Mouse (Mus musculus): Measurements from ENCODE around the gene Gm11042. TPM values are rescaled to one million over a fixed set of nuclear protein-coding genes. Genes with fewer than 3 reads are reported as not detected.

Gm11042 gene
- polyA plus RNA-seq (2014; fragmentation: Nextera tagmentation; extraction: Ambion mirVana), result not detected in 2 replicates

GRCm38 (mm10) chr12:74316344-74316973 is at the start of gene Gm11042:
Gene Gm11042, minus strand, starts transcription at chr12:74316394.
- Histone ChIP-seq H3K4me3 (ENCODE audit: low read depth, low read length) (peak within 1 kb of the TSS; percentile 38), H3K36me3 (ENCODE audit: control insufficient read depth, insufficient read depth, low read length) (no peaks in the 10 kb centered on the region), H3K4me1 (ENCODE audit: control insufficient read depth, insufficient read depth, low read length) (no peaks in the 10 kb centered on the region), H3K9me3 (ENCODE audit: control insufficient read depth, low read length) (no peaks in the 10 kb centered on the region), H3K27me3 (ENCODE audit: control insufficient read depth, insufficient read depth, low read length) (no peaks in the 10 kb centered on the region), H3K4me2 (ENCODE audit: low read depth, severe bottlenecking) (peak within 1 kb of the TSS; percentile 50), H3K9ac (ENCODE audit: low read length) (peak within 1 kb of the TSS; percentile 24), H3K27ac (replicated peaks; ENCODE audit: low read depth, low read length) (no peak within 1 kb of the TSS)
- whole genome bisulfite sequencing, result 31% methylated on average over 18 of the region's 18 CpGs
- peak; percentile 45 for DNase-seq (ENCODE audit: low spot score)
- ATAC-seq (ENCODE audit: insufficient number of reproducible peaks, low FRiP score, low TSS enrichment, low read depth), result peak; percentile 55; the same call in 1 of the 2 replicates

- H3K27me3 ChIP-seq (ENCODE audit: control insufficient read depth, insufficient read depth, low read length), result no peaks in the 10 kb centered on the region
- no peak overlapping the region for H3K4me3 ChIP-seq (ENCODE audit: low read depth, low read length)
- H3K9me3 ChIP-seq (ENCODE audit: control insufficient read depth, low read length), result no peaks in the 10 kb centered on the region
- 85% methylated on average over 7 of the region's 7 CpGs for WGBS
- H3K4me1 ChIP-seq (ENCODE audit: control insufficient read depth, insufficient read depth, low read length), result 0 out of 2 replicates have a peak, but pooled peaks cover 8% of the 10 kb centered on the region
- H3K9ac ChIP-seq (ENCODE audit: low read length), result no peak overlapping the region
- no peaks in the 10 kb centered on the region for H3K36me3 ChIP-seq (ENCODE audit: control insufficient read depth, insufficient read depth, low read length)
- ATAC-seq (ENCODE audit: insufficient number of reproducible peaks, low FRiP score, low TSS enrichment, low read depth) (no peak), DNase-seq (ENCODE audit: low spot score) (no peak)
- H3K27ac ChIP-seq (replicated peaks; ENCODE audit: low read depth, low read length), result no peak overlapping the region
- no peak overlapping the region for H3K4me2 ChIP-seq (ENCODE audit: low read depth, severe bottlenecking)
Observed at GRCm38 (mm10) chr12:74364477-74364876, 48.3 kb upstream of the Gm11042 start.

- Histone ChIP-seq H3K36me3 (ENCODE audit: control insufficient read depth, insufficient read depth, low read length) (no peaks in the 10 kb centered on the region), H3K4me2 (ENCODE audit: low read depth, severe bottlenecking) (no peak overlapping the region), H3K9me3 (ENCODE audit: control insufficient read depth, low read length) (no peaks in the 10 kb centered on the region), H3K4me1 (ENCODE audit: control insufficient read depth, insufficient read depth, low read length) (0 out of 2 replicates have a peak, but pooled peaks cover 8% of the 10 kb centered on the region), H3K27ac (replicated peaks; ENCODE audit: low read depth, low read length) (no peak overlapping the region), H3K4me3 (ENCODE audit: low read depth, low read length) (no peak overlapping the region), H3K27me3 (ENCODE audit: control insufficient read depth, insufficient read depth, low read length) (no peaks in the 10 kb centered on the region), H3K9ac (ENCODE audit: low read length) (no peak overlapping the region)
- no peak for DNase-seq (ENCODE audit: low spot score)
- no peak for ATAC-seq (ENCODE audit: insufficient number of reproducible peaks, low FRiP score, low TSS enrichment, low read depth)
- 67% methylated on average over 6 of the region's 6 CpGs for WGBS
Observed at GRCm38 (mm10) chr12:74363076-74363475, 46.9 kb upstream of the Gm11042 start.

- H3K27ac ChIP-seq (replicated peaks; ENCODE audit: low read depth, low read length), result no peak overlapping the region
- no peaks in the 10 kb centered on the region for H3K36me3 ChIP-seq (ENCODE audit: control insufficient read depth, insufficient read depth, low read length)
- DNase-seq (ENCODE audit: low spot score) (no peak), ATAC-seq (ENCODE audit: insufficient number of reproducible peaks, low FRiP score, low TSS enrichment, low read depth) (peak; percentile 75; the same call in 1 of the 2 replicates)
- H3K4me1 ChIP-seq (ENCODE audit: control insufficient read depth, insufficient read depth, low read length), result 0 out of 2 replicates have a peak, but pooled peaks cover 8% of the 10 kb centered on the region
- H3K9me3 ChIP-seq (ENCODE audit: control insufficient read depth, low read length), result no peaks in the 10 kb centered on the region
- H3K27me3 ChIP-seq (ENCODE audit: control insufficient read depth, insufficient read depth, low read length), result no peaks in the 10 kb centered on the region
- H3K9ac ChIP-seq (ENCODE audit: low read length), result no peak overlapping the region
- no peak overlapping the region for H3K4me3 ChIP-seq (ENCODE audit: low read depth, low read length)
- WGBS, result 47% methylated on average over 2 of the region's 2 CpGs
- H3K4me2 ChIP-seq (ENCODE audit: low read depth, severe bottlenecking), result no peak overlapping the region
Observed at GRCm38 (mm10) chr12:74362453-74362852, 46.3 kb upstream of the Gm11042 start.

- H3K4me3 ChIP-seq (ENCODE audit: low read depth, low read length), result no peak overlapping the region
- no peaks in the 10 kb centered on the region for H3K36me3 ChIP-seq (ENCODE audit: control insufficient read depth, insufficient read depth, low read length)
- 83% methylated on average over 5 of the region's 5 CpGs for WGBS
- no peak for DNase-seq (ENCODE audit: low spot score)
- no peaks in the 10 kb centered on the region for H3K9me3 ChIP-seq (ENCODE audit: control insufficient read depth, low read length)
- no peak overlapping the region for H3K27ac ChIP-seq (replicated peaks; ENCODE audit: low read depth, low read length)
- H3K9ac ChIP-seq (ENCODE audit: low read length), result no peak overlapping the region
- no peak overlapping the region for H3K4me2 ChIP-seq (ENCODE audit: low read depth, severe bottlenecking)
- 0 out of 2 replicates have a peak, but pooled peaks cover 8% of the 10 kb centered on the region for H3K4me1 ChIP-seq (ENCODE audit: control insufficient read depth, insufficient read depth, low read length)
- ATAC-seq (ENCODE audit: insufficient number of reproducible peaks, low FRiP score, low TSS enrichment, low read depth), result no peak
- H3K27me3 ChIP-seq (ENCODE audit: control insufficient read depth, insufficient read depth, low read length), result no peaks in the 10 kb centered on the region
Observed at GRCm38 (mm10) chr12:74359791-74360190, 43.6 kb upstream of the Gm11042 start.

- Histone ChIP-seq H3K9me3 (ENCODE audit: control insufficient read depth, low read length) (no peaks in the 10 kb centered on the region), H3K4me3 (ENCODE audit: low read depth, low read length) (no peak overlapping the region), H3K27ac (replicated peaks; ENCODE audit: low read depth, low read length) (no peak overlapping the region), H3K27me3 (ENCODE audit: control insufficient read depth, insufficient read depth, low read length) (no peaks in the 10 kb centered on the region), H3K4me1 (ENCODE audit: control insufficient read depth, insufficient read depth, low read length) (0 out of 2 replicates have a peak, but pooled peaks cover 5% of the 10 kb centered on the region), H3K36me3 (ENCODE audit: control insufficient read depth, insufficient read depth, low read length) (no peaks in the 10 kb centered on the region), H3K4me2 (ENCODE audit: low read depth, severe bottlenecking) (no peak overlapping the region), H3K9ac (ENCODE audit: low read length) (no peak overlapping the region)
- 36% methylated on average over 6 of the region's 6 CpGs for WGBS
- no peak for DNase-seq (ENCODE audit: low spot score)
- ATAC-seq (ENCODE audit: insufficient number of reproducible peaks, low FRiP score, low TSS enrichment, low read depth), result no peak
Observed at GRCm38 (mm10) chr12:74357806-74358205, 41.6 kb upstream of the Gm11042 start.

- 49% methylated on average over 3 of the region's 3 CpGs for WGBS
- DNase-seq (ENCODE audit: low spot score) (no peak), ATAC-seq (ENCODE audit: insufficient number of reproducible peaks, low FRiP score, low TSS enrichment, low read depth) (no peak)
- Histone ChIP-seq H3K36me3 (ENCODE audit: control insufficient read depth, insufficient read depth, low read length) (no peaks in the 10 kb centered on the region), H3K4me1 (ENCODE audit: control insufficient read depth, insufficient read depth, low read length) (no peaks in the 10 kb centered on the region), H3K27ac (replicated peaks; ENCODE audit: low read depth, low read length) (no peak overlapping the region), H3K9ac (ENCODE audit: low read length) (no peak overlapping the region), H3K4me3 (ENCODE audit: low read depth, low read length) (no peak overlapping the region), H3K4me2 (ENCODE audit: low read depth, severe bottlenecking) (no peak overlapping the region), H3K9me3 (ENCODE audit: control insufficient read depth, low read length) (no peaks in the 10 kb centered on the region), H3K27me3 (ENCODE audit: control insufficient read depth, insufficient read depth, low read length) (no peaks in the 10 kb centered on the region)
Observed at GRCm38 (mm10) chr12:74342720-74343119, 26.5 kb upstream of the Gm11042 start.

GRCm38 (mm10) chr12:74340070-74340469 is 23.9 kb upstream of the Gm11042 start:
- DNase-seq (ENCODE audit: low spot score) (no peak), ATAC-seq (ENCODE audit: insufficient number of reproducible peaks, low FRiP score, low TSS enrichment, low read depth) (no peak)
- H3K36me3 ChIP-seq (ENCODE audit: control insufficient read depth, insufficient read depth, low read length), result no peaks in the 10 kb centered on the region
- no peaks in the 10 kb centered on the region for H3K27me3 ChIP-seq (ENCODE audit: control insufficient read depth, insufficient read depth, low read length)
- H3K9me3 ChIP-seq (ENCODE audit: control insufficient read depth, low read length), result no peaks in the 10 kb centered on the region
- H3K4me2 ChIP-seq (ENCODE audit: low read depth, severe bottlenecking), result no peak overlapping the region
- no peak overlapping the region for H3K9ac ChIP-seq (ENCODE audit: low read length)
- whole genome bisulfite sequencing, result 94% methylated on average over 2 of the region's 2 CpGs
- H3K4me1 ChIP-seq (ENCODE audit: control insufficient read depth, insufficient read depth, low read length), result no peaks in the 10 kb centered on the region
- no peak overlapping the region for H3K4me3 ChIP-seq (ENCODE audit: low read depth, low read length)
- no peak overlapping the region for H3K27ac ChIP-seq (replicated peaks; ENCODE audit: low read depth, low read length)

GRCm38 (mm10) chr12:74333706-74334105 is 17.5 kb upstream of the Gm11042 start:
- Histone ChIP-seq H3K4me1 (ENCODE audit: control insufficient read depth, insufficient read depth, low read length) (no peaks in the 10 kb centered on the region), H3K36me3 (ENCODE audit: control insufficient read depth, insufficient read depth, low read length) (no peaks in the 10 kb centered on the region), H3K4me3 (ENCODE audit: low read depth, low read length) (no peak overlapping the region), H3K4me2 (ENCODE audit: low read depth, severe bottlenecking) (no peak overlapping the region), H3K9ac (ENCODE audit: low read length) (no peak overlapping the region), H3K27me3 (ENCODE audit: control insufficient read depth, insufficient read depth, low read length) (no peaks in the 10 kb centered on the region), H3K9me3 (ENCODE audit: control insufficient read depth, low read length) (no peaks in the 10 kb centered on the region), H3K27ac (replicated peaks; ENCODE audit: low read depth, low read length) (no peak overlapping the region)
- DNase-seq (ENCODE audit: low spot score), result no peak
- no peak for ATAC-seq (ENCODE audit: insufficient number of reproducible peaks, low FRiP score, low TSS enrichment, low read depth)
- WGBS, result 90% methylated on average over 6 of the region's 6 CpGs

Measured in limb, embryonic 11.5 days (tissue).